Mouse (Mus musculus): ENCODE data around the gene Mc3r.

GRCm38 (mm10) chr2:172222891-172223290, 25.4 kb upstream of the Mc3r start:
- no peak for TF ChIP-seq GATA1 (IDR thresholded peaks at IDR 0.05; ENCODE audit: low read length)
- no peak for TF ChIP-seq TAL1 (IDR thresholded peaks at IDR 0.05; ENCODE audit: low read length)
